Mouse (Mus musculus) lung, embryonic 15.5 days (tissue): Measurements from ENCODE around the gene Olfr91. TPM values are rescaled to one million over a fixed set of nuclear protein-coding genes. Genes with fewer than 3 reads are reported as not detected.

Experiments used
- polyA plus RNA-seq: library from polyadenylated mRNA; unstranded; fragments of >200 nt; fragmentation: Nextera tagmentation; extraction: Ambion mirVana; gene quantifications from 2 replicates; pipeline ENCODE4 v1.2.1, GENCODE M21; 2015

Olfr91 gene
- polyA plus RNA-seq, 1 experiment from 2014 or later = not detected

Other genes starting within 250 kb of the Olfr91 start
- 0.14 and 0.21 TPM in 2 replicates for gene Trim15, start 231.1 kb downstream of the Olfr91 start, polyA plus RNA-seq
- 4.0 and 5.7 TPM in 2 replicates for gene Trim10, start 228.7 kb downstream of the Olfr91 start, polyA plus RNA-seq
- gene Trim40, start 208.2 kb downstream of the Olfr91 start, polyA plus RNA-seq = not detected in 2 replicates
- gene Trim31, start 200.2 kb downstream of the Olfr91 start, polyA plus RNA-seq = 0.09 and 0.16 TPM in 2 replicates
- 0.43 and 1.1 TPM in 2 replicates for gene Rnf39, start 155.4 kb downstream of the Olfr91 start, polyA plus RNA-seq
- gene Ppp1r11, start 146.5 kb downstream of the Olfr91 start, polyA plus RNA-seq = 104 and 113 TPM in 2 replicates
- 98.4 and 102 TPM in 2 replicates for gene Znrd1, start 139.7 kb downstream of the Olfr91 start, polyA plus RNA-seq
- 5.2 and 6.7 TPM in 2 replicates for gene Znrd1as, start 139.7 kb downstream of the Olfr91 start, polyA plus RNA-seq
- gene 2410137M14Rik, start 117.0 kb downstream of the Olfr91 start, polyA plus RNA-seq = not detected in 2 replicates
- gene H2-M5, start 108.7 kb downstream of the Olfr91 start, polyA plus RNA-seq = 0.40 and 0.48 TPM in 2 replicates
- gene Zfp57, start 97.1 kb downstream of the Olfr91 start, polyA plus RNA-seq = 77.9 and 79.8 TPM in 2 replicates
- gene Mog, start 74.9 kb downstream of the Olfr91 start, polyA plus RNA-seq = 0.14 TPM in 1 of 2 replicates, not detected in the other
- gene Gabbr1, start 52.3 kb downstream of the Olfr91 start, polyA plus RNA-seq = 9.4 and 9.7 TPM in 2 replicates
- gene Olfr90, start 9.8 kb downstream of the Olfr91 start, polyA plus RNA-seq = not detected in 2 replicates
- gene Olfr92, start 21.8 kb upstream of the Olfr91 start, polyA plus RNA-seq = not detected in 2 replicates
- gene Olfr93, start 63.2 kb upstream of the Olfr91 start, polyA plus RNA-seq = not detected in 2 replicates
- gene Ubd, start 95.6 kb upstream of the Olfr91 start, polyA plus RNA-seq = 0.86 TPM in 1 of 2 replicates, not detected in the other
- gene Olfr94, start 102.7 kb upstream of the Olfr91 start, polyA plus RNA-seq = not detected in 2 replicates
- not detected in 2 replicates for gene Olfr95, start 114.8 kb upstream of the Olfr91 start, polyA plus RNA-seq
- gene Olfr96, start 121.9 kb upstream of the Olfr91 start, polyA plus RNA-seq = not detected in 2 replicates
- not detected in 2 replicates for gene Olfr97, start 139.1 kb upstream of the Olfr91 start, polyA plus RNA-seq
- gene Olfr98, start 165.5 kb upstream of the Olfr91 start, polyA plus RNA-seq = not detected in 2 replicates
- 2.2 and 3.0 TPM in 2 replicates for gene H2-M3, start 171.9 kb upstream of the Olfr91 start, polyA plus RNA-seq
- not detected in 2 replicates for gene Olfr99, start 185.2 kb upstream of the Olfr91 start, polyA plus RNA-seq
- not detected in 2 replicates for gene Olfr101, start 206.0 kb upstream of the Olfr91 start, polyA plus RNA-seq
- not detected in 2 replicates for gene Olfr102, start 218.8 kb upstream of the Olfr91 start, polyA plus RNA-seq
- gene Olfr103, start 241.4 kb upstream of the Olfr91 start, polyA plus RNA-seq = not detected in 2 replicates